Mouse (Mus musculus) liver, embryonic 16.5 days (tissue): ENCODE results near the gene Pde1c. TPM values are rescaled to one million over a fixed set of nuclear protein-coding genes. Genes with fewer than 3 reads are reported as not detected.

ENCODE experiments used
- ATAC-seq: fragments of 200-750 bp; cut with Nextera tagmentation; 2 replicates; pipeline ENCODE4 v1.8.0; 2017; ENCODE audit warnings: low read depth, mild to moderate bottlenecking, moderate number of reproducible peaks, moderate library complexity
- H3K27ac ChIP-seq: fragments of 300-500 bp; sonication (generic); 2 replicates; pipeline ENCODE4 v1.5.1; 2014; ENCODE audit warnings: mild to moderate bottlenecking, low read length
- H3K27me3 ChIP-seq: fragments of 300-500 bp; sonication (generic); 2 replicates; pipeline ENCODE4 v1.6.1; 2014; ENCODE audit warnings: low read depth, low read length, mixed read lengths; ENCODE audit not compliant: control insufficient read depth, insufficient read depth
- H3K36me3 ChIP-seq: fragments of 300-500 bp; sonication (generic); 2 replicates; pipeline ENCODE4 v1.6.1; 2014; ENCODE audit warnings: mild to moderate bottlenecking; ENCODE audit not compliant: control insufficient read depth, insufficient read depth
- H3K4me1 ChIP-seq: fragments of 300-500 bp; sonication (generic); 2 replicates; pipeline ENCODE4 v1.6.1; 2014; ENCODE audit warnings: low read depth, low read length, mixed read lengths; ENCODE audit not compliant: control insufficient read depth
- H3K4me2 ChIP-seq: fragments of 300-500 bp; sonication (generic); 2 replicates; pipeline ENCODE4 v1.6.1; 2014; ENCODE audit warnings: low read depth, low read length, mixed read lengths
- H3K4me3 ChIP-seq: fragments of 300-500 bp; sonication (generic); 2 replicates; pipeline ENCODE4 v1.5.1; 2014; ENCODE audit warnings: low read depth, mild to moderate bottlenecking, low read length
- H3K9ac ChIP-seq: fragments of 300-500 bp; sonication (generic); 2 replicates; pipeline ENCODE4 v1.6.1; 2014; ENCODE audit warnings: low read depth, low read length
- H3K9me3 ChIP-seq: fragments of 300-500 bp; sonication (generic); replicated peaks from 2 replicates; pipeline ENCODE4 v1.6.1; 2016; ENCODE audit warnings: low read length; ENCODE audit not compliant: control insufficient read depth
- WGBS: fragments of 180-500 bp; shearing (Covaris S2); extraction: QIAGEN DNeasy Blood & Tissue Kit; methylation state at CpG from one replicate; pipeline ENCODE4 v1.1.7; 2014; ENCODE audit not compliant: insufficient replicate concordance; 5-methylcytosine and 5-hydroxymethylcytosine counted together
- polyA plus RNA-seq: library from polyadenylated mRNA; unstranded; fragments of >200 nt; fragmentation: Nextera tagmentation; extraction: Ambion mirVana; gene quantifications from 2 replicates; pipeline ENCODE4 v1.2.1, GENCODE M21; 2015

Gene Pde1c
- polyA plus RNA-seq, 1 experiment from 2014 or later, result 0.44 TPM

DNA sequence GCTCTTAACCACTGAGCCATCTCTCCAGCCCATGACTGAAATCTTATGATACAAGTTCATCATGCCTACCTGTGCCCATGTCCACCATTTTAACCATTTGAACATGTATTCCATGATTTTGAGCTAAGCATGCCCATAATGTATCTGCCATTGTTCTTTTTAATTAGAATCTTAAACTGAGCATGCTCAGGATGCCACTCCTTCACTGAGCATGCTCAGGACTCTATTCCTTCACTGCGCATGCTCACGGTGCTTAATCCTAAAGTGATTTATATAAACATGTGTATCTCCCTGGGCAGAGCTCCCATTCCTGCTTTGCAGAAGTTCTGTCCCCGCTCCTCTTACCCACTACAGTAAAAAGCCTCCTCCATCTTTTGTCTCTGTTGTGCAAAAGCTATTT lies 520.3 kb downstream of the Pde1c start:
- Histone ChIP-seq H3K4me1 (no peaks in the 10 kb centered on the region), H3K9ac (no peak overlapping the region), H3K9me3 (no peaks in the 10 kb centered on the region), H3K4me3 (no peak overlapping the region), H3K27ac (no peak overlapping the region), H3K4me2 (no peak overlapping the region), H3K36me3 (no peaks in the 10 kb centered on the region), H3K27me3 (no peaks in the 10 kb centered on the region)
- ATAC-seq, result no peak
- 65% methylated on average over 3 of the region's 3 CpGs for WGBS

- H3K36me3 ChIP-seq, result no peaks in the 10 kb centered on the region
- no peak overlapping the region for H3K27ac ChIP-seq
- H3K9ac ChIP-seq, result no peak overlapping the region
- no peaks in the 10 kb centered on the region for H3K4me1 ChIP-seq
- H3K4me2 ChIP-seq, result no peak overlapping the region
- H3K4me3 ChIP-seq, result no peak overlapping the region
- H3K27me3 ChIP-seq, result no peaks in the 10 kb centered on the region
- no peak for ATAC-seq
- WGBS, result 62% methylated on average over 1 of the region's 1 CpGs
- no peaks in the 10 kb centered on the region for H3K9me3 ChIP-seq
Measured at GRCm38 (mm10) chr6:56044716-56045115, 524.2 kb downstream of the Pde1c start.

- H3K27me3 ChIP-seq, result no peaks in the 10 kb centered on the region
- no peak overlapping the region for H3K4me2 ChIP-seq
- no peaks in the 10 kb centered on the region for H3K4me1 ChIP-seq
- ATAC-seq, result no peak
- no peaks in the 10 kb centered on the region for H3K36me3 ChIP-seq
- no peaks in the 10 kb centered on the region for H3K9me3 ChIP-seq
- 50% methylated on average over 5 of the region's 5 CpGs for WGBS
- no peak overlapping the region for H3K4me3 ChIP-seq
- no peak overlapping the region for H3K9ac ChIP-seq
- H3K27ac ChIP-seq, result no peak overlapping the region
Measured at GRCm38 (mm10) chr6:56044270-56044669, 524.6 kb downstream of the Pde1c start.

DNA sequence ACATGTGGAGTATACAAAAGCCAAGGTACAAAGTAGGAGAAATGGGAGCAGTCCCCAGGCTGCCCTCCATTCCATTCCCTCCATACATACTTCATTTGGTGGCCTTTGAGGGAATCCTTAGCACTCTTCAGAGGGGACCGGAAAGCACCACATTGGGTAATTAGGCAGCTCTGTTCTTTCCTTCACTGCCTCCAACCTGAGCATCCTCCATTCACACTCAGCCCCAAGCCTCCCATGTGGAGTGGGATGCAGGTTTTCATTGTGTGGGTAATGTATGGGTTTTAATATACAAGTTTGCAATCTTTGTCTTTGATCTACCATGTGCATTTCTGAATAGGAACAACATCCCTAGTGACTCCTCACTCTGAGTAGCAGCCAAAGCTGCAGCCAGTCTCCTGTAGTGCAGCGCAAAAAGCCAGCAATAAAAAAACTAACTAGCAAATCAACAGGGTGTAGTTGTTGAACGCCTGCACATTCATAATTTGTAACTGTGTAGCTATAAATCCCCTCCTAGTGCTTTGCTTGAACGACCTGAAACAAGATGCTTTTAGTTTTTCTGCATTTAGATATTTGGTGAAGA lies 529.3 kb downstream of the Pde1c start:
- no peak overlapping the region for H3K9ac ChIP-seq
- WGBS, result 62% methylated on average over 4 of the region's 4 CpGs
- no peak overlapping the region for H3K27ac ChIP-seq
- no peak overlapping the region for H3K4me2 ChIP-seq
- no peaks in the 10 kb centered on the region for H3K27me3 ChIP-seq
- H3K4me3 ChIP-seq, result no peak overlapping the region
- H3K4me1 ChIP-seq, result no peaks in the 10 kb centered on the region
- ATAC-seq, result no peak
- H3K36me3 ChIP-seq, result no peaks in the 10 kb centered on the region
- H3K9me3 ChIP-seq, result no peaks in the 10 kb centered on the region

DNA sequence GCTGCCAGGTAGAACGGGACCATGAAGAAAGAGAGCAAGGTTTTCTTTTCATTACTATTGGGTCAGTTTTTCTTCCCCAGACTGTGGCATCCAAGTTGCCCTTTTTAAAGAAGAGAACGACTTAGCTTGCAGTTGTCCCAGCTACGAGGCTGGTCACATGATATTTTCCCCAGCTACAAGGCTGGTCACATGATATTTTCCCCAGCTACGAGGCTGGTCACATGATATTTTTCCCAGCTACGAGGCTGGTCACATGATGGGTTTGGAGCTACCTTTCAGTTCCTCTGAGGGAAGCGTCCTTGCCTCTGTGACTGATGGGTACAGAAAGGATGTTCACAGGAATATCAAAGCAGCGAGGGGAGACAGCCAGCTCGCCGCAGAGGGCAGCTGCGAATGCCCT lies 533.8 kb downstream of the Pde1c start:
- Histone ChIP-seq H3K9ac (no peak overlapping the region), H3K9me3 (no peaks in the 10 kb centered on the region), H3K4me2 (no peak overlapping the region), H3K4me1 (no peaks in the 10 kb centered on the region), H3K4me3 (no peak overlapping the region), H3K36me3 (no peaks in the 10 kb centered on the region), H3K27ac (no peak overlapping the region), H3K27me3 (no peaks in the 10 kb centered on the region)
- no peak for ATAC-seq
- 57% methylated on average over 10 of the region's 10 CpGs for WGBS

- H3K9ac ChIP-seq, result no peak overlapping the region
- no peaks in the 10 kb centered on the region for H3K27me3 ChIP-seq
- 51% methylated on average over 2 of the region's 2 CpGs for whole genome bisulfite sequencing
- no peak overlapping the region for H3K4me2 ChIP-seq
- no peaks in the 10 kb centered on the region for H3K4me1 ChIP-seq
- no peaks in the 10 kb centered on the region for H3K9me3 ChIP-seq
- no peak overlapping the region for H3K4me3 ChIP-seq
- ATAC-seq, result no peak
- no peaks in the 10 kb centered on the region for H3K36me3 ChIP-seq
- no peak overlapping the region for H3K27ac ChIP-seq
Measured at GRCm38 (mm10) chr6:56032231-56032630, 536.7 kb downstream of the Pde1c start.

DNA sequence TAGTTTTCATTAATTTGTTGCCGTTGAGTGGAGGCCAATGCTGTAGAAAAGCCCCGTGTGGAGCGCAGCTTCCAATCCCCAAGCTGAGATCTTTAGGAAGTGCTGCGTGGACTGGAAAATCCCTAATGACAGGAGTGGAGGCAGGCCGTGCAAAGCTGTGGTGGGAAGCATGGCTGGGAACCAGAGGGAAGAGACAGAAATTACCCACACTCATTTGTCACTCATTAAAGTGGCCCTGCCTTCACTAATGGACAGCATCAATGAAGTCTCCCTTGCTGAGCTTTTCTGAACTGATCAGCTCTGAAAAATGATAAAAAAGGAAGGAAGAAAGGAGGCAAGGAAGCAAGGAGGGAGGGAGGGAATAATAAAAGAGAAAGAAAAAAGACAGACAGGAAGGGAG lies 538.9 kb downstream of the Pde1c start:
- 47% methylated on average over 5 of the region's 5 CpGs for WGBS
- no peak for ATAC-seq
- no peak overlapping the region for H3K4me3 ChIP-seq
- H3K27ac ChIP-seq, result no peak overlapping the region
- no peaks in the 10 kb centered on the region for H3K27me3 ChIP-seq
- H3K4me2 ChIP-seq, result no peak overlapping the region
- H3K9me3 ChIP-seq, result no peaks in the 10 kb centered on the region
- H3K4me1 ChIP-seq, result no peaks in the 10 kb centered on the region
- H3K9ac ChIP-seq, result no peak overlapping the region
- no peaks in the 10 kb centered on the region for H3K36me3 ChIP-seq

- Histone ChIP-seq H3K4me1 (no peaks in the 10 kb centered on the region), H3K4me2 (no peak overlapping the region), H3K27ac (no peak overlapping the region), H3K27me3 (no peaks in the 10 kb centered on the region), H3K4me3 (no peak overlapping the region), H3K36me3 (no peaks in the 10 kb centered on the region), H3K9ac (no peak overlapping the region), H3K9me3 (no peaks in the 10 kb centered on the region)
- no peak for ATAC-seq
- 65% methylated on average over 5 of the region's 5 CpGs for WGBS
Measured at GRCm38 (mm10) chr6:56027966-56028365, 540.9 kb downstream of the Pde1c start.

GRCm38 (mm10) chr6:56027318-56027717 lies 541.6 kb downstream of the Pde1c start:
- H3K4me2 ChIP-seq, result no peak overlapping the region
- H3K9ac ChIP-seq, result no peak overlapping the region
- H3K36me3 ChIP-seq, result no peaks in the 10 kb centered on the region
- 63% methylated on average over 6 of the region's 6 CpGs for WGBS
- H3K9me3 ChIP-seq, result no peaks in the 10 kb centered on the region
- H3K27me3 ChIP-seq, result no peaks in the 10 kb centered on the region
- no peaks in the 10 kb centered on the region for H3K4me1 ChIP-seq
- ATAC-seq, result no peak
- no peak overlapping the region for H3K27ac ChIP-seq
- H3K4me3 ChIP-seq, result no peak overlapping the region
